Mouse (Mus musculus) heart, embryonic 12.5 days (tissue): ENCODE measurements around the gene Aifm3. TPM values are rescaled to one million over a fixed set of nuclear protein-coding genes. Genes with fewer than 3 reads are reported as not detected.

ENCODE experiments used
- ATAC-seq: fragments of 200-750 bp; cut with Nextera tagmentation; 2 replicates; pipeline ENCODE4 v1.8.0; 2017; ENCODE audit warnings: moderate TSS enrichment, moderate library complexity; ENCODE audit not compliant: insufficient number of reproducible peaks, low FRiP score
- H3K27ac ChIP-seq: fragments of 300-500 bp; sonication (generic); 2 replicates; pipeline ENCODE4 v1.5.1; 2016; ENCODE audit warnings: mild to moderate bottlenecking, moderate library complexity; ENCODE audit not compliant: poor library complexity, severe bottlenecking
- H3K27me3 ChIP-seq: fragments of 300-500 bp; sonication (generic); replicated peaks from 2 replicates; pipeline ENCODE4 v1.6.1; 2016; ENCODE audit warnings: mild to moderate bottlenecking, moderate library complexity
- H3K36me3 ChIP-seq: fragments of 300-500 bp; sonication (generic); 2 replicates; pipeline ENCODE4 v1.6.1; 2016; ENCODE audit warnings: mild to moderate bottlenecking, moderate library complexity
- H3K4me1 ChIP-seq: fragments of 300-500 bp; sonication (generic); replicated peaks from 2 replicates; pipeline ENCODE4 v1.6.1; 2016; ENCODE audit warnings: mild to moderate bottlenecking
- H3K4me2 ChIP-seq: fragments of 300-500 bp; sonication (generic); 2 replicates; pipeline ENCODE4 v1.6.1; 2016; ENCODE audit warnings: mild to moderate bottlenecking, moderate library complexity
- H3K4me3 ChIP-seq: fragments of 300-500 bp; sonication (generic); 2 replicates; pipeline ENCODE4 v1.5.1; 2016; ENCODE audit warnings: mild to moderate bottlenecking
- H3K9ac ChIP-seq: fragments of 300-500 bp; sonication (generic); 2 replicates; pipeline ENCODE4 v1.6.1; 2016; ENCODE audit warnings: mild to moderate bottlenecking, moderate library complexity
- H3K9me3 ChIP-seq: fragments of 300-500 bp; sonication (generic); replicated peaks from 2 replicates; pipeline ENCODE4 v1.6.1; 2016; ENCODE audit warnings: mild to moderate bottlenecking, moderate library complexity
- WGBS: fragments of 180-500 bp; shearing (Covaris S2); methylation state at CpG from one replicate; pipeline ENCODE4 v1.1.7; 2016; 5-methylcytosine and 5-hydroxymethylcytosine counted together
- polyA plus RNA-seq: library from polyadenylated mRNA; unstranded; fragments of >200 nt; fragmentation: Nextera tagmentation; extraction: Ambion mirVana; gene quantifications from 2 replicates; pipeline ENCODE4 v1.2.1, GENCODE M21; 2016

Gene Aifm3
- polyA plus RNA-seq, 1 experiment from 2014 or later: 0.82 TPM

DNA sequence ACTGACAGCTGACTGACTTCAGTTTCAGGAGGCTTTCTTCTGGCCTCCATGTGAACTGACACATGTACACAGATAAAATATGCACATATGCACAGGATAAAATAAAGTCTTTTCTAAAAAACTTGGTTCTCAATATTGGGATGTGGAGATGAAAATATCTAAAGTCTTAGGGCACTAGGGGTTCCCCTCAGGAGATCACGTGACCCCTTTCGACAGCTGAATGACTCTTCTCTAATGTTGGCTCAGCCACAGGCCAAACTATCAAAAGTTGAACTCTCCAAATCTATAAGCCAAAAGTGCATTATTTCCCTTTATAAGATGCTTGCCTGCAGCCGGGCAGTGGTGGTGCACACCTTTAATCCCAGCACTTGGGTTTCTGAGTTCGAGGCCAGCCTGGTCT is 66.8 kb downstream of the Aifm3 start:
- Histone ChIP-seq H3K9ac (no peak overlapping the region), H3K4me2 (no peak overlapping the region), H3K4me1 (peaks cover 48% of the 10 kb centered on the region), H3K27ac (no peak overlapping the region), H3K9me3 (no peaks in the 10 kb centered on the region), H3K4me3 (no peak overlapping the region), H3K27me3 (no peaks in the 10 kb centered on the region), H3K36me3 (no peaks in the 10 kb centered on the region)
- ATAC-seq: no peak
- WGBS: 80% methylated on average over 4 of the region's 4 CpGs

DNA sequence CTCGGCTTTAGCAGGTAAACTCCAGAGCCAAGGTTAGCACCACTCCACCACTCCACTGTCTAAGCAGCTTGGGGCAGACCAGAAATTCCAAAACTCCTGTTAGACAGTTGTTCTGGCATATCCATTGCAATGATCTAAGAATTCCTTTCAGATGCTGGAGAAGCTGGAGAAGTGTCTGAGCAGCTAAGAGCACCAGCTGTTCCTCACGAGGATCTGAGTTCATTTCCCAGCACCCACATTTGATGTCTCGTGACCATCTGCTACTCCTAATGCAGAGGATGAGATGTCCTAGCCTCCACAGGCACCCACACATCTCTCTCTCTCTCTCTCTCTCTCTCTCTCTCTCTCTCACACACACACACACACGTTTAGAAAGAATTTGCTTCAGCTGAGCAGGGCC is 67.5 kb downstream of the Aifm3 start:
- no peaks in the 10 kb centered on the region for H3K27me3 ChIP-seq
- no peak overlapping the region for H3K4me2 ChIP-seq
- H3K4me3 ChIP-seq: no peak overlapping the region
- peaks cover 56% of the 10 kb centered on the region for H3K4me1 ChIP-seq
- no peak for ATAC-seq
- H3K36me3 ChIP-seq: no peaks in the 10 kb centered on the region
- whole genome bisulfite sequencing: 67% methylated on average over 4 of the region's 4 CpGs
- no peak overlapping the region for H3K27ac ChIP-seq
- H3K9ac ChIP-seq: no peak overlapping the region
- H3K9me3 ChIP-seq: no peaks in the 10 kb centered on the region

Other genes with a start within 250 kb of the Aifm3 start
- 8.3 and 9.0 TPM in 2 replicates for gene Tmem191c, start 213.5 kb upstream of the Aifm3 start, polyA plus RNA-seq
- gene Serpind1, start 158.2 kb upstream of the Aifm3 start, polyA plus RNA-seq: 0.65 and 2.3 TPM in 2 replicates
- gene Snap29, start 83.6 kb upstream of the Aifm3 start, polyA plus RNA-seq: 13.2 and 14.1 TPM in 2 replicates
- gene Pi4ka, start 83.3 kb upstream of the Aifm3 start, polyA plus RNA-seq: 45.4 and 48.7 TPM in 2 replicates
- 44.7 and 57.7 TPM in 2 replicates for gene Crkl, start 37.6 kb upstream of the Aifm3 start, polyA plus RNA-seq
- 49.2 and 56.6 TPM in 2 replicates for gene Lztr1, start 19.1 kb downstream of the Aifm3 start, polyA plus RNA-seq
- 35.9 and 37.0 TPM in 2 replicates for gene Thap7, start 41.5 kb downstream of the Aifm3 start, polyA plus RNA-seq
- gene Lrrc74b, start 71.6 kb downstream of the Aifm3 start, polyA plus RNA-seq: 0.09 and 0.23 TPM in 2 replicates
- 0.86 and 1.2 TPM in 2 replicates for gene P2rx6, start 72.3 kb downstream of the Aifm3 start, polyA plus RNA-seq
- gene Slc7a4, start 93.6 kb downstream of the Aifm3 start, polyA plus RNA-seq: 9.2 and 10.9 TPM in 2 replicates
- 30.3 and 31.4 TPM in 2 replicates for gene Smpd4, start 129.7 kb downstream of the Aifm3 start, polyA plus RNA-seq
- gene Ccdc74a, start 156.9 kb downstream of the Aifm3 start, polyA plus RNA-seq: 4.4 and 5.5 TPM in 2 replicates
- 36.9 and 39.9 TPM in 2 replicates for gene Med15, start 243.3 kb downstream of the Aifm3 start, polyA plus RNA-seq